Mouse (Mus musculus): ENCODE data around the gene Pde9a. TPM values are rescaled to one million over a fixed set of nuclear protein-coding genes. Genes with fewer than 3 reads are reported as not detected.

Pde9a gene
- polyA plus RNA-seq, 1 experiment from 2014 or later: 59.8 TPM

DNA sequence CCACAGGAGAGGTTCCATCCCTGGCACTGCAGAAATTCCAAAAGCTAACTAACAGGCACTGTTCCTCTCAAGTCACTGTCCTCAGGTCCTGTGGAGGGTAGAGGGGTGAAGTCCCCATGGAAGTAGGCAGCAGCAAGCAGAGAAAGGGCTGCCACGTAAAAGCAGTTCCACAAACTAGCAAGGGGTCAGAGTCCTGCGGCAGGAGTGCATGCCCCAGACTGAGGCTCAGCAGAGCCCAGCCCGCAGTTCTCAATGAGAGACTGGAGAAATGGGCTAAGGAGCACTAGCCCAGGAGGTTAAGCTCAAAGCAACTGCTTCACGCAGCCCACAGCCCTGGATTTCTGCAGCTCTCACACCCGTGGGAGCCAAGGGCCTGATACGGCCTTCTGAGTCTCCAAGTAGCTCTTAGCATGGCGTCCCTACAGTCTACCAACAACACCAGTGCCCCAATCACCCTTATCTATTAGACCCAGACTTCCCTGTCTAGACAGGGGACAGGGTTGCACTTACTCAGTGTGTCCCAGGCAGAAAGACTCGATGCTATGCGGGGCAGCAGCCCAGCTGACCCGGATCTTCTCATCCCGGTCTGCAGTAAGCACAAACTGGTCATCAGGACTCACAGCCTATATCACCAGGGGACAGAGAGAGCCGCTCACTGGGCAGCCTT is 116.4 kb downstream of the Pde9a start:
- Histone ChIP-seq H3K27ac (ENCODE audit: low read depth, low read length) (no peak overlapping the region), H3K4me1 (replicated peaks; ENCODE audit: control insufficient read depth, insufficient read depth, low read length) (no peaks in the 10 kb centered on the region)

DNA sequence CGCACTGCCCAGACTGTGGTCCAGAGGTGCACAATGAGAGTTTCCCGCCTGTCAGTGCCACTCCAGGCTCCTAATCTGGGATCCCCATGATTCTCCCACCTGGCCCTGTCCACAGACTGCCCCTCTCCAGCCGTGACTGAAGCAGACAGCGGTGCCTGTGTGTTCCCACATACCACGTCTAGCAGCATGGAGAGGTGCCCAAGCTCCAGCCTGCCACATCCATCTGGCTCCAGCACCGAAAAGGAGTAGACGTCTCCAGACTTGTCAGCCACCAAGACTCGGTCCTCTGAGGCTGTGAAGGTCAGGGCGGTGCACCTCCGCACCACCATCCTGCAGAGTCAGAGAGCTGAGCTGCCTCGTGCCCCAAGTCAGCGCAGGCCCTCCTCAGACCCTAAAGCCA is 117.3 kb downstream of the Pde9a start:
- WGBS: 92% methylated on average over 12 of the region's 12 CpGs
- TF ChIP-seq CTCF (IDR thresholded peaks at IDR 0.05; ENCODE audit: low read depth): no peak
- no peaks in the 10 kb centered on the region for H3K4me1 ChIP-seq (replicated peaks; ENCODE audit: control insufficient read depth, insufficient read depth, low read length)
- H3K27me3 ChIP-seq (replicated peaks; ENCODE audit: control insufficient read depth, insufficient read depth, low read length): no peaks in the 10 kb centered on the region
- no peak overlapping the region for H3K4me2 ChIP-seq (replicated peaks; ENCODE audit: low read depth)
- H3K4me3 ChIP-seq (ENCODE audit: low read depth, low read length): no peak overlapping the region
- H3K9ac ChIP-seq (ENCODE audit: low read depth, low read length): no peak overlapping the region
- H3K9me3 ChIP-seq (ENCODE audit: control insufficient read depth): no peaks in the 10 kb centered on the region
- no peak for ATAC-seq
- H3K27ac ChIP-seq (ENCODE audit: low read depth, low read length): no peak overlapping the region
- H3K36me3 ChIP-seq (ENCODE audit: control insufficient read depth, insufficient read depth): peaks cover 80% of the 10 kb centered on the region

More for the DNA sequence above, 116.4 kb downstream of the Pde9a start:
- Histone ChIP-seq H3K9me3 (ENCODE audit: control insufficient read depth) (no peaks in the 10 kb centered on the region), H3K27me3 (replicated peaks; ENCODE audit: control insufficient read depth, insufficient read depth, low read length) (no peaks in the 10 kb centered on the region), H3K4me2 (replicated peaks; ENCODE audit: low read depth) (no peak overlapping the region), H3K4me3 (ENCODE audit: low read depth, low read length) (no peak overlapping the region), H3K9ac (ENCODE audit: low read depth, low read length) (no peak overlapping the region), H3K36me3 (ENCODE audit: control insufficient read depth, insufficient read depth) (peaks cover 80% of the 10 kb centered on the region)
- 77% methylated on average over 12 of the region's 12 CpGs for WGBS
- TF ChIP-seq CTCF (IDR thresholded peaks at IDR 0.05; ENCODE audit: low read depth): no peak
- no peak for ATAC-seq

DNA sequence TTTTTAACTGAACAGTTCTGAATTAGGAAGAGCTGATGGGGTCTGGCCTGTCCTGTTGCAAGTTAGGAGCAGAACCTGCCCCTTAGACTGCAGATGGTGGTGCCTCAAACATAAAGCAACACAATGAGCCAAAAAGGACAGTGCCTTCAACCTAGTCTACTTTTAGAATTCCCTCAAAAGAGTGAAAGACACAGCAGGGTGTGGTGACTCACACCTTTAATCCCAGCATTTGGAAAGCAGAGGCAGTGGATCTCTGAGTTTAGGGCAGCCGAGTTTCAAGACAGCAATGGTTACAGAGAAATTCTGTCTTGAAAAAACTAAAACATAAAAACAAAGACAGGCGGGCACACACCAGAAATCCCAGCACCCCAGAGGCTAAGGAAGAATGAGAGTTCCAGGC is 117.9 kb downstream of the Pde9a start:
- Histone ChIP-seq H3K36me3 (ENCODE audit: control insufficient read depth, insufficient read depth) (peaks cover 79% of the 10 kb centered on the region), H3K27me3 (replicated peaks; ENCODE audit: control insufficient read depth, insufficient read depth, low read length) (no peaks in the 10 kb centered on the region), H3K4me3 (ENCODE audit: low read depth, low read length) (no peak overlapping the region), H3K27ac (ENCODE audit: low read depth, low read length) (no peak overlapping the region), H3K9me3 (ENCODE audit: control insufficient read depth) (no peaks in the 10 kb centered on the region), H3K9ac (ENCODE audit: low read depth, low read length) (no peak overlapping the region), H3K4me2 (replicated peaks; ENCODE audit: low read depth) (no peak overlapping the region), H3K4me1 (replicated peaks; ENCODE audit: control insufficient read depth, insufficient read depth, low read length) (no peaks in the 10 kb centered on the region)
- no peak for TF ChIP-seq CTCF (IDR thresholded peaks at IDR 0.05; ENCODE audit: low read depth)
- 91% methylated on average over 2 of the region's 2 CpGs for WGBS
- ATAC-seq: no peak

DNA sequence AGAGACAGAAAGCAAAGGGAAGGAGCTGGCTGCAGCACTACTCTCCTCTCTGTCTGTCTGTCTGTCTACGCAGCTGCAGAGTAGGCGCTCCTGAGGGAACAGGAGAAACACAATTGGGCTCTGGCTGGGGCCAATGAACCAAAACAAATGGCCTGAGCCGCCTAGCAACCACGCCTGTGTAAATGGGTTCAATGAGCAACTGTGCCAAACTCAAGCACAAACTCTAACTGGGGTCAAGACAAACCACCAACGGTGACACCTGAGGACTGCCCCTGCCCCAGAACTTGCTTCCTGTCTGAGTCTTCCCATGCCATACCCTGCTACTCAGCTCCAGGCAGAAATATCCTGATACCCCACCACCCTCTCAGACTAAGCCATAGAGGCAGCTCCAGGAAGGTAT is 119.0 kb downstream of the Pde9a start:
- Histone ChIP-seq H3K27ac (ENCODE audit: low read depth, low read length) (no peak overlapping the region), H3K36me3 (ENCODE audit: control insufficient read depth, insufficient read depth) (peaks cover 78% of the 10 kb centered on the region), H3K4me2 (replicated peaks; ENCODE audit: low read depth) (no peak overlapping the region), H3K27me3 (replicated peaks; ENCODE audit: control insufficient read depth, insufficient read depth, low read length) (no peaks in the 10 kb centered on the region), H3K4me3 (ENCODE audit: low read depth, low read length) (no peak overlapping the region), H3K9ac (ENCODE audit: low read depth, low read length) (no peak overlapping the region), H3K9me3 (ENCODE audit: control insufficient read depth) (no peaks in the 10 kb centered on the region), H3K4me1 (replicated peaks; ENCODE audit: control insufficient read depth, insufficient read depth, low read length) (no peaks in the 10 kb centered on the region)
- 80% methylated on average over 5 of the region's 5 CpGs for WGBS
- TF ChIP-seq CTCF (IDR thresholded peaks at IDR 0.05; ENCODE audit: low read depth): no peak
- no peak for ATAC-seq

DNA sequence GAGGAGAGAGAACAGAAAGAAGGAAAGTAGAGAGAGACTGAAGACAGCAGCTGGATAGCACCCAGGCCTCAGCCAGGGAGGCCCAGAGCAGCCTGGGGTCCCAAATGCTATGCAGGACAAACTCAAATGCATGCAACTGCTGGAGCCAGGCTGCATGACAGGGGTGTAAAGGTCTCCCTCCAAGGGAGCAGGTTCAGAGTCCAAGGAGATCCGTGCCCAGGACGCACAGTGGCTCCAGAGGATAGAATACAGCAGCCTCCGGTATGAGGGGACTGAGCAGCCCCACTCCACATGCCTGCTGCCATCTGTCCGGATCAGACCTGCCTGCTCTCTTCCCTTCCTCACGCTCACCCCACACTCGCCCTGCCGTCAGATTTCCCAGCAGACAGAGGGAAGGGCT is 120.3 kb downstream of the Pde9a start:
- Histone ChIP-seq H3K27me3 (replicated peaks; ENCODE audit: control insufficient read depth, insufficient read depth, low read length) (no peaks in the 10 kb centered on the region), H3K27ac (ENCODE audit: low read depth, low read length) (no peak overlapping the region), H3K9ac (ENCODE audit: low read depth, low read length) (no peak overlapping the region), H3K9me3 (ENCODE audit: control insufficient read depth) (no peaks in the 10 kb centered on the region), H3K36me3 (ENCODE audit: control insufficient read depth, insufficient read depth) (peaks cover 78% of the 10 kb centered on the region), H3K4me2 (replicated peaks; ENCODE audit: low read depth) (no peak overlapping the region), H3K4me1 (replicated peaks; ENCODE audit: control insufficient read depth, insufficient read depth, low read length) (no peaks in the 10 kb centered on the region), H3K4me3 (ENCODE audit: low read depth, low read length) (no peak overlapping the region)
- 68% methylated on average over 7 of the region's 7 CpGs for WGBS
- no peak for ATAC-seq
- no peak for TF ChIP-seq CTCF (IDR thresholded peaks at IDR 0.05; ENCODE audit: low read depth)

DNA sequence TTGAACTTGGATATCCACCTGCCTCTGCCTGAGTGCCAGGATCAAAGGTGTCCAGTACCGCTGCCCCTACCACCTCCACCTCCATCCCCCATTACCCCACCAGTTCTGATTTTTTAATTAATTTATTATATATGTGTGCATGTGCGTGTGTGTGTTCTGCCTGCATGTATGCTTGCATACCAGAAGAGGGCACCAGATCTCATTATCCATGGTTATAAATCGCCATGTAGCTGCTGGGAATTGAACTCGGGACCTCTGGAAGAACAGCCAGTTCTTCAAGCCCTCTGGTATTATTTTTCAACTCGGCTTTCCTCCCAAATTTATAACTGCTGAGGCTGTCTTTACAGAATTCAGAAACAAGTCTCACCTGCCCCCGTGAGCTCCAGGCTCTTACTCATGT is 124.9 kb downstream of the Pde9a start:
- Histone ChIP-seq H3K4me3 (ENCODE audit: low read depth, low read length) (no peak overlapping the region), H3K27ac (ENCODE audit: low read depth, low read length) (no peak overlapping the region), H3K27me3 (replicated peaks; ENCODE audit: control insufficient read depth, insufficient read depth, low read length) (no peaks in the 10 kb centered on the region), H3K9me3 (ENCODE audit: control insufficient read depth) (no peaks in the 10 kb centered on the region), H3K9ac (ENCODE audit: low read depth, low read length) (0 out of 2 replicates have a peak overlapping the region, but pooled peaks have one; percentile 70), H3K4me2 (replicated peaks; ENCODE audit: low read depth) (peak overlapping the region; percentile 96), H3K4me1 (replicated peaks; ENCODE audit: control insufficient read depth, insufficient read depth, low read length) (no peaks in the 10 kb centered on the region), H3K36me3 (ENCODE audit: control insufficient read depth, insufficient read depth) (peaks cover 37% of the 10 kb centered on the region)
- peak; percentile 50 for TF ChIP-seq CTCF (IDR thresholded peaks at IDR 0.05; ENCODE audit: low read depth)
- no peak for ATAC-seq
- WGBS: 95% methylated on average over 6 of the region's 6 CpGs

All from intestine, postnatal 0 days (tissue).